Mouse (Mus musculus) CH12.LX (cell line): ENCODE measurements at regions not wholly inside any gene's neighbourhood (a gene's known extent, or its start where the extent isn't known, plus 50 kb on each side); places are given as distances from the start of the nearest gene placed in this dataset.

Experiments
- DNase-seq: peaks from one replicate; pipeline ENCODE4 v3.0.0-alpha.2; 2013; ENCODE audit errors: extremely low read depth
- H3K27ac ChIP-seq: 2 replicates; pipeline ENCODE4 v1.5.1; 2012; ENCODE audit warnings: low read depth, mild to moderate bottlenecking, control low read depth, moderate library complexity; ENCODE audit not compliant: insufficient read depth
- H3K27me3 ChIP-seq: replicated peaks from 2 replicates; pipeline ENCODE3; 2012; ENCODE audit warnings: inconsistent platforms
- H3K36me3 ChIP-seq, 2 experiments: replicated peaks in 1 of 2; 2 replicates each; pipeline versions ENCODE3 to v1.6.1; 2012; ENCODE audit warnings: inconsistent platforms in 1 of 2, low read length in 1 of 2, mild to moderate bottlenecking in 1 of 2, mixed read lengths in 1 of 2, moderate library complexity in 1 of 2; ENCODE audit not compliant: control insufficient read depth in 1 of 2, insufficient read depth in 1 of 2
- H3K4me1 ChIP-seq, 2 experiments: 2 replicates each; pipeline ENCODE4 v1.6.1; 2012; ENCODE audit warnings: inconsistent platforms in 1 of 2, moderate library complexity in 1 of 2; ENCODE audit not compliant: insufficient read depth in 2 of 2, control insufficient read depth in 1 of 2
- H3K4me2 ChIP-seq: 2 replicates; pipeline ENCODE4 v1.6.1; 2012; ENCODE audit warnings: low read depth, mild to moderate bottlenecking, control low read depth; ENCODE audit not compliant: poor library complexity, insufficient read depth, severe bottlenecking
- H3K4me3 ChIP-seq, 3 experiments: fragments of 150-350 bp in 1 of 3; sonication (generic) in 1 of 3; replicated peaks in 1 of 3; 2 replicates each; pipeline versions ENCODE3 to v1.5.1; 2011 to 2012; ENCODE audit warnings: low read depth in 2 of 3, low read length in 2 of 3, mild to moderate bottlenecking in 2 of 3, moderate library complexity in 2 of 3, control low read depth in 1 of 3, improper control_type of control experiment in 1 of 3, inconsistent platforms in 1 of 3, mixed read lengths in 1 of 3; ENCODE audit not compliant: poor library complexity in 1 of 3
- H3K79me2 ChIP-seq: replicated peaks from 2 replicates; pipeline ENCODE4 v1.6.1; 2012; ENCODE audit warnings: mild to moderate bottlenecking, moderate library complexity; ENCODE audit not compliant: control insufficient read depth, poor library complexity, insufficient read depth, severe bottlenecking; ENCODE audit errors: extremely low read depth
- H3K9ac ChIP-seq: 2 replicates; pipeline ENCODE4 v1.6.1; 2012; ENCODE audit warnings: low read depth, mild to moderate bottlenecking, control low read depth, moderate library complexity; ENCODE audit not compliant: insufficient read depth
- H3K9me3 ChIP-seq: replicated peaks from 2 replicates; pipeline ENCODE3; 2012; ENCODE audit warnings: low read length, inconsistent platforms, mixed read lengths
- ELF1 ChIP-seq: IDR thresholded peaks from 2 replicates; pipeline ENCODE4 v1.6.1; 2014; ENCODE audit warnings: low read depth, mild to moderate bottlenecking, inconsistent platforms, low read length, improper control_type of control experiment
- EP300 ChIP-seq: IDR thresholded peaks from 2 replicates; pipeline ENCODE4 v1.6.1; 2011; ENCODE audit warnings: low read length, improper control_type of control experiment
- GABPA ChIP-seq: IDR thresholded peaks from 2 replicates; pipeline ENCODE4 v1.6.1; 2012; ENCODE audit warnings: low read depth, low read length, improper control_type of control experiment, inconsistent platforms; ENCODE audit not compliant: insufficient replicate concordance
- JUN ChIP-seq: IDR thresholded peaks from 2 replicates; pipeline ENCODE4 v1.6.1; 2011; ENCODE audit warnings: low read depth, mild to moderate bottlenecking, low read length, improper control_type of control experiment, moderate library complexity; ENCODE audit not compliant: insufficient read depth
- JUND ChIP-seq: conservative IDR thresholded peaks from 2 replicates; pipeline ENCODE4 v1.6.1; 2011; ENCODE audit warnings: low read depth, low read length, improper control_type of control experiment
- MEF2A ChIP-seq: IDR thresholded peaks from 2 replicates; pipeline ENCODE4 v1.6.1; 2014; ENCODE audit warnings: low read depth, mild to moderate bottlenecking, inconsistent platforms, low read length, improper control_type of control experiment, borderline replicate concordance
- NRF1 ChIP-seq: IDR thresholded peaks from 2 replicates; pipeline ENCODE4 v1.6.1; 2014; ENCODE audit warnings: low read depth, mild to moderate bottlenecking, inconsistent platforms, low read length, improper control_type of control experiment, moderate library complexity
- POLR2A ChIP-seq: IDR thresholded peaks from 2 replicates; pipeline ENCODE4 v1.6.1; 2011; ENCODE audit warnings: low read depth, mild to moderate bottlenecking, improper control_type of control experiment, low read length
- RAD21 ChIP-seq: IDR thresholded peaks from 2 replicates; pipeline ENCODE4 v1.6.1; 2011; ENCODE audit warnings: low read depth, mild to moderate bottlenecking, low read length, improper control_type of control experiment, moderate library complexity
- RCOR1 ChIP-seq: conservative IDR thresholded peaks from 2 replicates; pipeline ENCODE4 v1.6.1; 2012; ENCODE audit warnings: low read depth, mild to moderate bottlenecking, inconsistent platforms, low read length, improper control_type of control experiment
- SMC3 ChIP-seq: IDR thresholded peaks from 2 replicates; pipeline ENCODE4 v1.6.1; 2011; ENCODE audit warnings: low read depth, low read length, improper control_type of control experiment
- TCF12 ChIP-seq: IDR thresholded peaks from 2 replicates; pipeline ENCODE4 v1.6.1; 2014; ENCODE audit warnings: low read depth, mild to moderate bottlenecking, inconsistent platforms, low read length, improper control_type of control experiment
- UBTF ChIP-seq: IDR thresholded peaks from 2 replicates; pipeline ENCODE4 v1.6.1; 2012; ENCODE audit warnings: low read depth, mild to moderate bottlenecking, inconsistent platforms, low read length, improper control_type of control experiment, moderate library complexity
- USF1 ChIP-seq: IDR thresholded peaks from 2 replicates; pipeline ENCODE4 v1.6.1; 2014; ENCODE audit warnings: low read depth, mild to moderate bottlenecking, inconsistent platforms, low read length, improper control_type of control experiment
- USF2 ChIP-seq: conservative IDR thresholded peaks from 2 replicates; pipeline ENCODE4 v1.6.1; 2011; ENCODE audit warnings: low read depth, low read length, improper control_type of control experiment
- ZC3H11A ChIP-seq: IDR thresholded peaks from 2 replicates; pipeline ENCODE4 v1.6.1; 2012; ENCODE audit warnings: low read depth, mild to moderate bottlenecking, inconsistent platforms, low read length, improper control_type of control experiment
- ZMIZ1 ChIP-seq: IDR thresholded peaks from 2 replicates; pipeline ENCODE4 v1.6.1; 2012; ENCODE audit warnings: low read depth, mild to moderate bottlenecking, inconsistent platforms, low read length, improper control_type of control experiment
- ZNF384 ChIP-seq: IDR thresholded peaks from 2 replicates; pipeline ENCODE4 v1.6.1; 2012; ENCODE audit warnings: low read depth, low read length, improper control_type of control experiment, inconsistent platforms
- dilution Hi-C: fragments of 300-500 bp; cut with MboI; formaldehyde crosslinking; loops from 2 replicates; pipeline ENCODE4 v1.14.3; 2020; ENCODE audit warnings: low sequenced_read_pairs; ENCODE audit not compliant: extremely low pct_unique_long_range_greater_than_20kb, extremely low pct_ligation_motif_present
- in situ Hi-C: fragments of 300-500 bp; cut with MboI; formaldehyde crosslinking; loops from 3 replicates; pipeline ENCODE4 v1.14.3; 2019; ENCODE audit warnings: low sequenced_read_pairs, low pct_ligation_motif_present, low pct_unique_long_range_greater_than_20kb, mixed read lengths

GRCm38 (mm10) chr14:45837039-45837438 lies 179.1 kb upstream of the Ddhd1 start:
- Histone ChIP-seq H3K27me3 (no peaks in the 10 kb centered on the region), H3K79me2 (no peaks in the 10 kb centered on the region), H3K9ac (no peak overlapping the region), H3K4me3 (no peak overlapping the region), H3K4me1 (peaks cover 0 to 4% of the 10 kb centered on the region in 2 experiments; a peak in 2 of 4 replicates), H3K9me3 (no peaks in the 10 kb centered on the region), H3K4me2 (no peak overlapping the region), H3K36me3 (no peaks in the 10 kb centered on the region), H3K27ac (no peak overlapping the region)
- in situ Hi-C loops (no loop called here), dilution Hi-C loops (no loop called here)
- no peak for DNase-seq
- TF ChIP-seq NRF1 (no peak), RAD21 (no peak), GABPA (no peak), TCF12 (no peak), JUN (no peak)

GRCm38 (mm10) chr14:45843829-45844228 lies 185.9 kb upstream of the Ddhd1 start:
- dilution Hi-C loops: no loop called here
- Histone ChIP-seq H3K4me2 (no peak overlapping the region), H3K4me3 (no peak overlapping the region), H3K4me1 (no peaks in the 10 kb centered on the region), H3K36me3 (no peaks in the 10 kb centered on the region), H3K9ac (no peak overlapping the region), H3K27ac (no peak overlapping the region), H3K79me2 (no peaks in the 10 kb centered on the region), H3K27me3 (no peaks in the 10 kb centered on the region), H3K9me3 (no peaks in the 10 kb centered on the region)
- DNase-seq: no peak
- in situ Hi-C loops: no loop called here
- TF ChIP-seq ZNF384 (no peak), RCOR1 (no peak), POLR2A (no peak), USF2 (no peak), USF1 (no peak), JUN (no peak), SMC3 (no peak), UBTF (no peak), EP300 (no peak), ZC3H11A (no peak), JUND (no peak), ELF1 (no peak), MEF2A (no peak), ZMIZ1 (no peak)
